Mouse (Mus musculus) thymus, adult 2 months (tissue): ENCODE results near the gene Ets2.

Source experiments
- CTCF ChIP-seq: fragments of 200-500 bp; IDR thresholded peaks from 2 replicates; pipeline ENCODE4 v1.5.1; 2012; ENCODE audit warnings: mild to moderate bottlenecking, control low read depth, low read length, moderate library complexity, borderline replicate concordance; ENCODE audit not compliant: control insufficient read depth, poor library complexity, insufficient read depth; ENCODE audit errors: extremely low read depth
- POLR2A ChIP-seq: fragments of 200-500 bp; IDR thresholded peaks from 2 replicates; pipeline ENCODE4 v1.6.1; 2012; ENCODE audit warnings: mild to moderate bottlenecking, low read length, control low read depth, moderate library complexity; ENCODE audit not compliant: control insufficient read depth, poor library complexity, insufficient read depth; ENCODE audit errors: extremely low read depth

DNA sequence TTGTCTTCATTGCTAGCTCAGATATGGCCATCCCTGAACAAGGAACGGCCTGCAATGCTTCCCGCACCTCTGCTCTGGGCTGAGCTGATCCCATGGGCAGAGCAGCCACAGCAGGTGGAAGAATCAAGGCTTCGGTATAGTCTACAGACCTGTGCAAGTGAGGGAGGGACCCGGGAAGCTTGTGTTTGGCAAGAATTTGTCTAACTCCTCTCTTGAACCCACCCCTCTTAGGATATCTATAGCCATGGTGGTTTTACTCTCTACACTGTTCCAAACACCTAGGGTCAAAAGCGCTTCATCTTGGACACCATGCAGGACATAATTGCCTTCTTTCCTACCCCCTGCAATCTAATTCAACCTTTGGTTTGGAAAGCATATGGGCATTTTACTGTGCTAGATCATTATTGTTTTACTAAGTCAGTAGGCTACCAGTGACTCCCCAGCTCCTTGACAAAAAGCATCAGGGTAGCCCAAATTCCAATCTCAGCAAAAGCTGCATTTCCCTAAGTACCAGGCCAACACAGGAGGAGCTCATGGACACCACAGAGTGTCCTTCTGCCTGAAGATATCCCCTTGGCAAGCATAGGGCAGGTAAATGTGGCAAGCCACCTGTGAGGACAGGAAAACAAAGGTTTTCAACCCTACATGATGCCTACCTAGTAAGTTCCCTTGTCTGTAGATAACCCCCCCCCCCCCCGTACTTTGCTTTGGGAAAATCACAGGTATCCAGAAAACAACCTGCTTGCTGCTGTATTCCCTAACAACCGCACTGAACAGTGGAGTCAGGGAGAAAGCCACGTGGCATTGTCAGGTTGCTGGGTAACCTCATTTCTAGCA is 57.5 kb downstream of the Ets2 start:
- TF ChIP-seq POLR2A: no peak
- no peak for TF ChIP-seq CTCF
